Mouse (Mus musculus): ENCODE measurements at regions not wholly inside any gene's neighbourhood (a gene's known extent, or its start where the extent isn't known, plus 50 kb on each side); places are given as distances from the start of the nearest gene placed in this dataset.

DNA sequence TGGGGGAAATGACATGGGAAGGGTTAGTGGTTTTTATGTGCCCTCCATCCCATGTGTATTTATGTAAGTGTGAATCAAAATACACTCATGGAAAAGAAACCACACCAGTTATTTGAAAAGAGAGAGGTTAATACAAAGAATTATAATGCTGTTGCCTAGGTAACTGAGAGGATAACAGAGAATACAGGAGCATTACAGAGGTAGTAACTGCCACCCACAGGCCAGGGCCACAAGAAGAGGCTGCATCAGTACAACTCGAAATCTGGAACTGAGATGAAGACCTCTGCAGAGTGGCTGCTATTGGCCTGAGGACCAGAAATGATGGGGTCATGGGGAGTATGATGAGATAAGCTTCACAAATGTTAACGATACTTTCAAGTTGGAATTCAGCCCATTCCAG is 243.4 kb upstream of the Ldb2 start:
- in situ Hi-C loops (cut with MboI; ENCODE audit: low pct_ligation_motif_present, low pct_unique_long_range_greater_than_20kb, low sequenced_read_pairs), result no loop called here
- dilution Hi-C loops (cut with MboI; ENCODE audit: extremely low pct_ligation_motif_present, extremely low pct_unique_long_range_greater_than_20kb, low sequenced_read_pairs), result no loop called here
- H3K79me2 ChIP-seq (replicated peaks; ENCODE audit: control insufficient read depth, extremely low read depth, insufficient read depth, poor library complexity, severe bottlenecking), result no peaks in the 10 kb centered on the region

DNA sequence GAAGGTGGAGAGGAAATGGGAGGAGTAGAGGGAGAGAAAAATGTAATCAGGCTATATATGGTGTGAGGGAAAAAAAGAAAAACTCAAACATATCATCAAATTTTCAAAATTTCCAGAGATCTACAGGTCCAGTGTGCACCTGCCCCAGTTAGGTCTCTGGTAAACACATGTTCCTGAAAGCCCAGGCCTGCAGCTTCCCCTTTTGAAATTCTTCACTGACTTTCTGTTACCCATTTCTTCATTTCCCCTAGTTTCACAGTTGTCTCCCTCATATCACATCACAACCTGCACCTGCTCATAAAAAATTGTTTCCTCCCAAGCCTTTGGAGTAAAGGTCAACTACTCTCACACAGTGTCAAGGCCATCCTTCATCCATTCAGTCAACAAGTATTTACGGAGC is 236.9 kb upstream of the Ldb2 start:
- TF ChIP-seq ZNF384 (IDR thresholded peaks at IDR 0.05; ENCODE audit: low read depth, low read length) (peak; percentile 15; the same call in 1 of the 2 replicates), ZMIZ1 (IDR thresholded peaks at IDR 0.05; ENCODE audit: low read depth, low read length) (no peak)
- Histone ChIP-seq H3K9ac (ENCODE audit: insufficient read depth, low read depth) (no peak overlapping the region), H3K9me3 (replicated peaks; ENCODE audit: low read length) (no peaks in the 10 kb centered on the region), H3K36me3 (replicated peaks in 1 of 2; ENCODE audit: control insufficient read depth in 1 of 2, insufficient read depth in 1 of 2, low read length in 1 of 2) (no peaks in the 10 kb centered on the region), H3K27ac (ENCODE audit: insufficient read depth, low read depth) (no peak overlapping the region), H3K79me2 (replicated peaks; ENCODE audit: control insufficient read depth, extremely low read depth, insufficient read depth, poor library complexity, severe bottlenecking) (no peaks in the 10 kb centered on the region), H3K4me1 (ENCODE audit: control insufficient read depth in 1 of 2, insufficient read depth in 2 of 2) (peaks cover 0 to 16% of the 10 kb centered on the region in 2 experiments; a peak in 2 of 4 replicates), H3K27me3 (replicated peaks) (no peaks in the 10 kb centered on the region), H3K4me3 (replicated peaks in 1 of 3; ENCODE audit: low read depth in 2 of 3, low read length in 2 of 3, poor library complexity in 1 of 3) (no peak overlapping the region), H3K4me2 (ENCODE audit: insufficient read depth, low read depth, poor library complexity, severe bottlenecking) (no peak overlapping the region)
- dilution Hi-C loops (cut with MboI; ENCODE audit: extremely low pct_ligation_motif_present, extremely low pct_unique_long_range_greater_than_20kb, low sequenced_read_pairs) (no loop called here), in situ Hi-C loops (cut with MboI; ENCODE audit: low pct_ligation_motif_present, low pct_unique_long_range_greater_than_20kb, low sequenced_read_pairs) (no loop called here)
- peak; percentile 29 for DNase-seq (ENCODE audit: extremely low read depth)

More for the DNA sequence above, 243.4 kb upstream of the Ldb2 start:
- no peaks in the 10 kb centered on the region for H3K27me3 ChIP-seq (replicated peaks)
- no peak overlapping the region for H3K9ac ChIP-seq (ENCODE audit: insufficient read depth, low read depth)
- H3K4me3 ChIP-seq (replicated peaks in 1 of 3; ENCODE audit: low read depth in 2 of 3, low read length in 2 of 3, poor library complexity in 1 of 3), result no peak overlapping the region
- DNase-seq (ENCODE audit: extremely low read depth), result no peak
- TF ChIP-seq NRF1 (IDR thresholded peaks at IDR 0.05; ENCODE audit: low read depth, low read length), result no peak
- TF ChIP-seq USF1 (IDR thresholded peaks at IDR 0.05; ENCODE audit: low read depth, low read length), result no peak
- no peaks in the 10 kb centered on the region for H3K4me1 ChIP-seq (ENCODE audit: control insufficient read depth in 1 of 2, insufficient read depth in 2 of 2)
- no peak overlapping the region for H3K4me2 ChIP-seq (ENCODE audit: insufficient read depth, low read depth, poor library complexity, severe bottlenecking)
- H3K36me3 ChIP-seq (replicated peaks in 1 of 2; ENCODE audit: control insufficient read depth in 1 of 2, insufficient read depth in 1 of 2, low read length in 1 of 2), result no peaks in the 10 kb centered on the region
- no peaks in the 10 kb centered on the region for H3K9me3 ChIP-seq (replicated peaks; ENCODE audit: low read length)
- H3K27ac ChIP-seq (ENCODE audit: insufficient read depth, low read depth), result no peak overlapping the region

DNA sequence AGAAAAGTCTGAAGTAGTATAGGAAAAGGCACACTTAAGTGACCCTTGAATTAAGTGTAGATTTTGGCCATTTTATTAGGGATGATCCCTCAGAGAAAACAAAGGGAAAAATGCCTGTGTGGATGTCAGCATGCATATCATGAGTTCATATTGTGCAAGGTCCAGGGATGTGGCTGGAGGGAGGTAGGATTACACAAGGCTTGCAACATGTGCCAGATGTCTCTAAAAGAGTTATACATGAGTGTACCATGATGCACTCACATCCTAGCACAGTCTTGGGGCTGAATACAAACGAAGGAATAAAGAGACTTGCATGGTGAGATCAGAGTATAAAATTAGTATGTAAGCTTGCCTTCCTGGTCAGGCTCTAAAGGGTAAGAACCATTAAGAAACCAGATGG is 233.7 kb upstream of the Ldb2 start:
- DNase-seq (ENCODE audit: extremely low read depth), result no peak
- TF ChIP-seq ZKSCAN1 (IDR thresholded peaks at IDR 0.05; ENCODE audit: borderline replicate concordance, low read depth, low read length) (no peak), E2F4 (IDR thresholded peaks at IDR 0.05; ENCODE audit: insufficient replicate concordance, low read depth, low read length) (no peak), CHD2 (IDR thresholded peaks at IDR 0.05; ENCODE audit: low read length) (no peak), SIN3A (IDR thresholded peaks at IDR 0.05; ENCODE audit: low read length) (no peak), TBP (conservative IDR thresholded peaks at IDR 0.05; ENCODE audit: low read depth, low read length) (no peak), ZMIZ1 (IDR thresholded peaks at IDR 0.05; ENCODE audit: low read depth, low read length) (no peak), HCFC1 (IDR thresholded peaks at IDR 0.05; ENCODE audit: low read depth, low read length) (no peak)
- no peak overlapping the region for H3K9ac ChIP-seq (ENCODE audit: insufficient read depth, low read depth)
- H3K4me2 ChIP-seq (ENCODE audit: insufficient read depth, low read depth, poor library complexity, severe bottlenecking), result no peak overlapping the region
- peaks cover 0 to 16% of the 10 kb centered on the region in 2 experiments; a peak in 2 of 4 replicates for H3K4me1 ChIP-seq (ENCODE audit: control insufficient read depth in 1 of 2, insufficient read depth in 2 of 2)
- H3K27me3 ChIP-seq (replicated peaks), result no peaks in the 10 kb centered on the region
- H3K9me3 ChIP-seq (replicated peaks; ENCODE audit: low read length), result no peaks in the 10 kb centered on the region
- dilution Hi-C loops (cut with MboI; ENCODE audit: extremely low pct_ligation_motif_present, extremely low pct_unique_long_range_greater_than_20kb, low sequenced_read_pairs) (no loop called here), in situ Hi-C loops (cut with MboI; ENCODE audit: low pct_ligation_motif_present, low pct_unique_long_range_greater_than_20kb, low sequenced_read_pairs) (no loop called here)
- H3K4me3 ChIP-seq (replicated peaks in 1 of 3; ENCODE audit: low read depth in 2 of 3, low read length in 2 of 3, poor library complexity in 1 of 3), result no peak overlapping the region
- H3K36me3 ChIP-seq (replicated peaks in 1 of 2; ENCODE audit: control insufficient read depth in 1 of 2, insufficient read depth in 1 of 2, low read length in 1 of 2), result no peaks in the 10 kb centered on the region
- H3K27ac ChIP-seq (ENCODE audit: insufficient read depth, low read depth), result no peak overlapping the region
- H3K79me2 ChIP-seq (replicated peaks; ENCODE audit: control insufficient read depth, extremely low read depth, insufficient read depth, poor library complexity, severe bottlenecking), result no peaks in the 10 kb centered on the region
